Mouse (Mus musculus) A20 (cell line): ENCODE measurements around the gene Hspb8.
"Not testable (repeated sequence)": the region's sequence is repeated elsewhere in the genome, so short reads cannot be mapped to it uniquely, and the experiment has no call there.

Experiments used
- DNase-seq: peaks from one replicate; pipeline ENCODE4 v3.0.0-alpha.2; 2011; ENCODE audit warnings: low read depth, low spot score

Hspb8 gene

DNA sequence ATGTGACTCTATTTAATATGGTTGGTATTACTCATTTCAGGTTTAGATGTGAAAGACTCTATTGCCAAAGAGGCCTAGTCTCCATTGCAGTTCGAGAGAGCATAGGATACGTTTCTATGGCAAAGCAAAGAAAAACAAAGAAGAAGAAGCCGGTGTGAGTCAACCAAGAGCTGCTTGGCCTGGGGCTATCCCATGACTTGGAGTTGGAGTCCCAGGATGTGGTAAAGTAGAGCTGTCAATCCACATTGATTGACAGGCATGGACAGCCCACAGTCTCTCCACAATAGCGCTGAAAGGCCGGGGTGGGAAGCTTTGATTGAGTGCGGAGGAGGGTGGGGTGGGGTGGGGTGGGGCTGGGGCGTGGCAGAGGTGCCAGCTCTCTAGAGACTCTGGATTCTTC lies 10.2 kb upstream of the Hspb8 start:
- no peak for DNase-seq

DNA sequence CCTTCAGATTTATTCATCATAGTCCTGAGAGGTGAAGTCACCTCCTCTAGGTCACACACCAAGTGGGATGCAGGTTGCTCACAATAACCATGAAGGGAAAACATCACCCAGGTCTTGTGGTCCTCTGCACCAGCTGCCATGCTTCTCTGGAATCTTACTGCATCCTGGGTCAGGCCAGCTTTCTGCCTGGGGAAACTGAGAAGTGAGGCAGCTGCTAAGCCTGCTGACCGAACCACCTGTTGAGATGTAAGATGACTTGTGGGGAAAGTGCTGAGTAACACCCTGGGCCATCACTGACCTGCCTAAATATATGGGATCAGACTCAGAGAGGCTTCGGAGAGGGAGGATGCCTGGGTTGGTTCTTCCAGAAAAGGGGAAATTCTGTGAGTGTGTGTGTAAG lies 4.0 kb upstream of the Hspb8 start:
- DNase-seq = no peak

DNA sequence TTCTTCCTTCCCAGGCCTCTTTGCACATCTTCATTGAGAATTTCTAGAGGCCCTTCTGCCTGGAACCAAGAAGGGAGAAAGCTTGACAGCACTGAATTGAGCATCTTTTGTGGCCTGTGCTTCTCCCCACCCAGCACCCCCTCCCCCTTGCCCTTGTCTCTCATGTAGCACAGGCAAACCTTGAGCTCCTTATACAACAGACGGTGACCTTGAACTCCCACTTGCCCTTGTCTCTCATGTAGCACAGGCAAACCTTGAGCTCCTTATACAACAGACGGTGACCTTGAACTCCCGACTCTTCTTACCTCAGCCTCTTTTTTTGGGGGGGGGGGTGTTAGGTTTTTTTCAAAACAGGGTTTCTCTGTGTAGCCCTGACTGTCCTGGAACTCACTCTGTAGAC lies 3.0 kb upstream of the Hspb8 start:
- DNase-seq = not testable (repeated sequence)

GRCm38 (mm10) chr5:116425273-116425672 lies 2.6 kb upstream of the Hspb8 start:
- no peak for DNase-seq

GRCm38 (mm10) chr5:116423746-116424145 lies 1.1 kb upstream of the Hspb8 start:
- DNase-seq = no peak

GRCm38 (mm10) chr5:116421791-116422481 lies 728 bp downstream of the Hspb8 start:
- DNase-seq = no peak

DNA sequence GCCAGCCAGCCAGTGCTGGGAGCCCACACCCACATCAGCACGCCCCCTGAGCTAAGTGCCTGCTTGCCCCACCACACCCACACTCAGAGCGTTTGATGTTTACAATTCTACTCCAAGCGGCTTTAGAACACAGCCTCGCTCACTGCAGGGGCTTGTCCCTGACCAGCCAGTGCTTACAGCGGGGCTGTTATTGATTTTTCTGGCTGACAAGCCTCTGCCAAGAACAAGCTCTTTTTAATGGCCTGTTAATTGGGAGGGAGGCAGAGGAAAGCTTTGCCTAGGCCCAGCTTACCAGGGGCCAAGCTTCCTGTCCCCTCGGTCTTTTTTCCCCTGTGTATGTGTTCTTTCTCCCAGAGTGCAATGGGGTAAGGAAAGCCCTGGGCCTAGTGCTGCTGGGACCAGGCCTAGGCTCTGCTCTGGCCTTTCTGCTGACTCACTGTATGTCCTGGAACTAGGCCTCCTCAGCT lies 1.9 kb downstream of the Hspb8 start:
- DNase-seq = no peak

DNA sequence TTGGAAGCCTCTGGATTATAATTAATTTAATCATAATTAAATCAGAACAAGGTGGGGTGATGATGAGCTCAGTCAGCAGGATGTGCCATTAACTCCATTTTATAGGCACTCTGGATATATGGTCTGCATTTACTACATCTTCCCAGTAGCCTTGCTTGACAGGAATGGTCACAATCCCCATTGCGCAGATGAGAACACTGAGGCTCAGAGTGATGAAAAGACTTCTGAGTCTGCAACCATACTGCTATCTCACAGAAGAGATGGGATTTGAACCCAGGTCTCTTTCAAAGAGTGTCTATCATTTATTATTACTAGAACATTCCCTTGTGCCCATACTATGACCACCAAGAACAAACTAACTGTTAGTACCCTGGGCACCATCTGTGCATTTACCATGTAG lies 2.5 kb downstream of the Hspb8 start:
- no peak for DNase-seq

DNA sequence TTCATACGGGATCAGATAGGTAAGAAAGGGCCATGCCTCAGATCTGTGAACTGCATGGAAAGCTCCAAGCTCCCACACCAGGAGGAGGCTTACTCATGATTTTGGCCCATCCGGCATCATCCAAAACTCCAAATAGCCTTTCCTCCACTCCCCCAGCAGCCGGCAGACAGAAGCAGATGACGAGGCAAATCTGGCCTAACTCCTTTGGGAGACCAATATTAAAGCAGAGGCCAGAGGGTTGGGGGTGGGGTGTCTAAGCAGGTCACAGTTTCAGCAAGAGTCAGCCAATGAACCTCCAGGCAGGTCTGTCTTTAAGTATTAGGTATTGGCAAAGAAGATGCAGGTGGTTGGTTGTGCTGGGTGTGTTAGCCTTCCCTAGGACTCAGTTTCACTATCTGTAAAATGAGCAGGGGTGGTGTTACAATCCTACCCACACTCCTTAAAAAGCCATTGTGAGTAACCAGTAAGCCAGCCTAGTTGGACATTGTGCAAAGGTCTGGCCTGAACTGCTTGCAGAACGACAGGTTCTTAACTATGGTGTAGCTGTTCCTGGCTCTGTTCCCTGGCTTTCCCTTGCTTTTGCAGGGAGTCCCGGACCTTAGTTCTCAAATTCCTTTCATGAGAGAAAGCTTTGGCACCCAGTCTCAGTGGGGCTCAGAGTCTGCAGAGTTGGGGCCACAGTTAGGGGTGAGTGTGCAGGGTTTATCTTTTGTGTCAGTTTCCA lies 3.2 kb downstream of the Hspb8 start:
- DNase-seq = no peak

DNA sequence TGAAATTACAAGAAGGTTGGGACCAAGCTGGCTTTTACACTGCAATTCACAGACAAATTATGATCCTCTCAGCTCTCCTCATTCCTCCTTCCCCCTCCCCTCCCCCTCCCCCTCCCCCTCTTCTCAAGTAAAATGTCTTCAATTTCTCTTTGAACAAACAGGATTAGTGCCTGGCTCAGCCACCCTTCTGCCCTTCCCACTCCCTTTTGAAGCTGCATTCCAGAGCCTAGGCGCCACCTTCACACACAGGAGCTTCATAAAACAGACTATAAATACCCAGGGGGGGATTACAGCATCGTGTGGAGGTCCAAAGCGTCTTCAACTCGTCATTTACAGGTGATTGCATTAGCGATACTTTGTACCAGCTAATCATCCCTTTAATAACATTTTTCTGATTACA lies 6.5 kb downstream of the Hspb8 start:
- DNase-seq = no peak

- DNase-seq = no peak
Observed at GRCm38 (mm10) chr5:116409689-116410590, 12.7 kb downstream of the Hspb8 start.

- no peak for DNase-seq
Observed at GRCm38 (mm10) chr5:116408965-116409364, 13.7 kb downstream of the Hspb8 start.

DNA sequence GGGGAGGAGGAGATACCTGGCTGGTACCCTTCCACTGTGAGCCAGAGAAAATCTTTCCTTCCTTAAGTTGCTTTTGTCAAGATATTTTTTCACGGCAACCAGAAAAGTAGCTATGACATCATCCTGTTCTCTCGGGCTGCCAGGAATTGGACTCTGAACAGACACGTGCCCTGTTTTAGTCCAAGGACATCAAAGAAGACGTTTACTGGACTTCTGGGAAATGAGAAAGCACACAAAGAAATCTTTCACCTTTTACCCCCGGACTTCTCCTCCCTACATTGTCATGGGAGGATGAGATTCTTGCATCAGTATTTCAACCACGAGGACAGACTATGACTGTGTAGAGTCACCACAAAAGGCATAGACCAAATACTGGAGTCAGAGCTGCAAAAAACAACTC lies 14.7 kb downstream of the Hspb8 start:
- no peak for DNase-seq

DNA sequence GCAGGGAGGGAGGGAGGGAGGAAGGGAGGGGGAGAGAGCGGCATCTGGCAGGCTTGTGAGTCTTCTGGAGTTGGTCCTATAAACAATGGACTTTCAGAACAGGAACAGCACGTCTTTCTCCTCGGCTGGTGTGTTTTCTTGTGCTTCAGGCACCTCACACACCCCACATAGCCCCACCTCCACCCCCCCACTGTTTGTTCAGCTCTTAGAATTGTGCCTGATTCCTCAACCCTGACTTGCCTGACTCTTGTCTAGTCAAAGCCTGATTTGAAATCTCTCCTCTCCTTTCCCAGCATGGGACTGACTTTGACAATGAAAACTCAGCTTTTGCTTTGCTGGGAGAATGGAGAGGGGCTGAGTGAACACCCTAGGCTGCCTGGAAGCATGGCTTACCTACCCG lies 15.3 kb downstream of the Hspb8 start:
- no peak for DNase-seq

GRCm38 (mm10) chr5:116406507-116406906 lies 16.2 kb downstream of the Hspb8 start:
- no peak for DNase-seq

- DNase-seq = no peak
Observed at GRCm38 (mm10) chr5:116405934-116406333, 16.7 kb downstream of the Hspb8 start.

DNA sequence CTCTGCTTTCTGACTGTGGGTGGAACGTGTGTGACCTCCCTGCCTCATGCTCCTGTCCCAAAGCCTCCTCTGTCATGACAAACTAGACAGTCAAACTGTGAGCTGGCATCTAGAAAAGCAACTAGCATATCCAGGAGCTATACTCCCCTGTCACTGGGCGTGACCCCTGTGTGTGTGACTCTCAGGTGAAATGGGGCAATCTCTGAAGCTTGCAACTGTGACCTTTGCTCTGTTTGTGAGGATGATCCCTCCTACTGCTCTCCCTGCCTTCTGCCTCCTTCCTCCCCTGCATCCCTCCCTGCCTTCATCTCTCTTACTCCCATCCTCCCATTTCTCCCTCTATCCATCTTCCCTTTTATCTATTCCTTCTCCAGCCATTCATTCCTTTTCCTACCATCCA lies 18.6 kb downstream of the Hspb8 start:
- no peak for DNase-seq

GRCm38 (mm10) chr5:116400801-116401200 lies 21.9 kb downstream of the Hspb8 start:
- DNase-seq = no peak

- no peak for DNase-seq
Observed at GRCm38 (mm10) chr5:116400042-116400730, 22.5 kb downstream of the Hspb8 start.

DNA sequence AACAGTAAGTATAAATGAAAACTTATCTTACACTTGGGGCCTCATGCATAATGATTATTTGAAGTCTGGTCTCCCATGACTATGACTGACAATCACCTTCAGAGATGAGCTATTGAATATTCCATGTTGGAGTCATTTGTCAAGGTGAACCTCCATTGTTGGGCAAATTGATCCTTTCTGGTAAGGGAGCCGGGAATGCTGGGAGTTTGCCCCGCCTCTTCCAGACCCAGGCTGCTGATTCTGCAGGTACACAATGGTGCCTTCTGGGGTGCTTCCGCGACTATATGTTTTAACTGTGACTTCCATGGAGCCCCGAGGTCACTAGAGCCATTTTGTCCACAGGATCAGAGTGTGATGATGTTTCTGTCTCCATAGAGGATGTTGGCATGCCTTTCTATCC lies 26.6 kb downstream of the Hspb8 start:
- DNase-seq = no peak

- DNase-seq = no peak
Observed at GRCm38 (mm10) chr5:116392603-116393002, 30.1 kb downstream of the Hspb8 start.
